Mouse (Mus musculus) C2C12 (cell line): Measurements from ENCODE around the gene Sgpp1. TPM values are rescaled to one million over a fixed set of nuclear protein-coding genes. Genes with fewer than 3 reads are reported as not detected.

Source experiments
- H3K27me3 ChIP-seq: one replicate; pipeline ENCODE4 v1.6.1; 2011; ENCODE audit not compliant: control insufficient read depth, insufficient read depth, insufficient read length
- H3K36me3 ChIP-seq: one replicate; pipeline ENCODE4 v1.6.1; 2011; ENCODE audit not compliant: control insufficient read depth, insufficient read depth
- H3K4me3 ChIP-seq: one replicate; pipeline ENCODE4 v1.5.1; 2011; ENCODE audit warnings: mild to moderate bottlenecking, control low read depth; ENCODE audit not compliant: poor library complexity, insufficient read depth, severe bottlenecking
- H3K79me2 ChIP-seq: one replicate; pipeline ENCODE4 v1.6.1; 2011; ENCODE audit not compliant: control insufficient read depth, insufficient read depth
- H3K79me3 ChIP-seq: one replicate; pipeline ENCODE4 v1.6.1; 2011; ENCODE audit warnings: low read depth, control low read depth
- H3ac ChIP-seq: one replicate; pipeline ENCODE3; 2011; ENCODE audit warnings: low read depth; ENCODE audit not compliant: control insufficient read depth, insufficient read length
- CEBPB ChIP-seq: IDR thresholded peaks from one replicate; pipeline ENCODE4 v1.6.1; 2011; ENCODE audit warnings: low read depth, mild to moderate bottlenecking, control low read depth, moderate library complexity
- CTCF ChIP-seq: IDR thresholded peaks from one replicate; pipeline ENCODE4 v1.5.1; 2011; ENCODE audit not compliant: control insufficient read depth, insufficient read depth, insufficient read length
- FOSL1 ChIP-seq: IDR thresholded peaks from one replicate; pipeline ENCODE4 v1.8.0; 2011; ENCODE audit warnings: mild to moderate bottlenecking, low read length; ENCODE audit not compliant: poor library complexity, insufficient read depth, severe bottlenecking
- MAX ChIP-seq: IDR thresholded peaks from one replicate; pipeline ENCODE4 v1.6.1; 2011; ENCODE audit warnings: mild to moderate bottlenecking, control low read depth
- MYOD1 ChIP-seq: IDR thresholded peaks from one replicate; pipeline ENCODE4 v1.6.1; 2011; ENCODE audit warnings: low read depth; ENCODE audit not compliant: control insufficient read depth, insufficient read length
- MYOG ChIP-seq: IDR thresholded peaks from one replicate; pipeline ENCODE4 v1.6.1; 2011; ENCODE audit not compliant: control insufficient read depth, insufficient read length; ENCODE audit errors: extremely low read depth
- USF1 ChIP-seq: IDR thresholded peaks from one replicate; pipeline ENCODE4 v1.6.1; 2011; ENCODE audit warnings: low read depth, mild to moderate bottlenecking, control low read depth, moderate library complexity
- polyA plus RNA-seq: library from polyadenylated mRNA; unstranded; fragments of >200 nt; fragmentation: generic; extraction: Trizol; gene quantifications from one replicate; pipeline ENCODE4 v1.2.1, GENCODE M21; 2012; ENCODE audit warnings: missing spikeins

The Sgpp1 gene
- polyA plus RNA-seq, 1 experiment: 9.2 TPM

DNA sequence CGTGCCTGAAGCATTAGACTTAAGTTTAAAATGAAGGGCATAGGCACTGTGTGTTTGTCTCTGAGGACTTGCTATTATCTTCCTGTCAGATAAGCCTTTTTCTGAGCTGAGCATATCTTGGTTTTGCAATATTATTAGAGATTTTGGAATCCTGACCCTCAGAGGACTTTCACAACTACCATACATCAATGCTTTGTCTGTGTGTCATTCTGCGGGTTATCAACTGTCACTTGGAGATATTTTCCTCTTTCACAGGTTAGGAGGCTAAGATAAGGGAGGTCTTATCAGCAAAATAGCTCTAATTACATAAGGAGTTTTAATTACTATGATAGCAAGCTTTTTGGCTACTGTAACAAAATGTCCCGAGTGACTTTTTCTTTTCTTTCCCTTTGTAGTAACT is 16.5 kb upstream of the Sgpp1 start:
- Histone ChIP-seq H3K4me3 (no peak overlapping the region), H3K79me2 (no peaks in the 10 kb centered on the region), H3ac (no peak overlapping the region), H3K27me3 (no peaks in the 10 kb centered on the region), H3K79me3 (no peaks in the 10 kb centered on the region), H3K36me3 (no peaks in the 10 kb centered on the region)
- TF ChIP-seq MYOD1: no peak
- TF ChIP-seq CTCF: no peak
- no peak for TF ChIP-seq CEBPB
- no peak for TF ChIP-seq USF1
- TF ChIP-seq MYOG: no peak
- TF ChIP-seq MAX: no peak
- no peak for TF ChIP-seq FOSL1

DNA sequence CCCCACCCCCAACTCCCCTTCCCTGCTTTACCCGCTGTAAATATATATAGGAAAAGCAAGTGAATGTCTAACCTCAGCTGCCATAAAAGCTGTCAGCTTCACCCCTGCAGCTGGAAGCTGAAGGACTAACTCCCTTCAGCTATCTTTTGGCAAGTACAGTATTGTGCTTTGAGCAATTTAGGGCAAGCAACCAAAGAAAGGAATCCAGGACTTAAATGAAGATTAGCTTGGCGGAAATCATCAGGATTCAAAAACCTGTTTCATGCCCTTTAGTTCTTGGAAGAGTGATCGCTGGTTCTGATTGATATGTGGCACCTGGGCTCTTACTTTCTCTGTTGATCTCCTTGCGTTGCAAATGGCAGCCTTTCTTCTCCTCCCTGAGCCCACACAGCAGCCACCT is 13.0 kb upstream of the Sgpp1 start:
- Histone ChIP-seq H3K27me3 (no peaks in the 10 kb centered on the region), H3K79me2 (no peaks in the 10 kb centered on the region), H3K79me3 (no peaks in the 10 kb centered on the region), H3K36me3 (no peaks in the 10 kb centered on the region), H3K4me3 (no peak overlapping the region), H3ac (no peak overlapping the region)
- no peak for TF ChIP-seq FOSL1
- no peak for TF ChIP-seq MAX
- no peak for TF ChIP-seq CTCF
- TF ChIP-seq MYOD1: no peak
- no peak for TF ChIP-seq USF1
- no peak for TF ChIP-seq MYOG
- no peak for TF ChIP-seq CEBPB

DNA sequence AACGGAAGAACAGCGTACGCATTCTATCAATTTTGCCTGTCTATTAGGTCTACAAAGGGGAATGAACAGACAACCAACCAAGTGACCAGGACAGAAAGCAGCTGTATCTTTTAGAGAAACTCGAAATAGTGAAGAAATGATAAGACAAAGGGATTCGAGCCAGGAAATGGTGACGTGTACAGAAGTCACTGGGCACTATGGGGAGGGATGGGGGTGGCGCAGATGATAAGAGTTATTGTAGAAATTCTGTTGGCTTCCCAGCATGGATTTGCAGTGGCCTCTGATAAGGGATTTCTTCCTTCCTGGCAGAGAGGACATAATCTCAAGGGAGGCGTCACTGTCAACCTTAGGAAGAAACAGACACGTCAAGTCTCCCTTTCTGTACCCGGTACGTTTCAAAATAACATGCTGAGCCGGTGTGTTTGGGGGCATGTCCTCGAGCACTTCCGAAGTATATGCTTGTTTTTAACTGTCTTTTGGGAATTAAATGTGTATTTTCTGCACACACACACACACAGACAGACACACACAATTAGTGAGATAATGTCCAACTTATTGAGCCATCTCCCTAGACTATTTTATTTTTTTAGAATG is 10.3 kb upstream of the Sgpp1 start:
- Histone ChIP-seq H3K4me3 (no peak overlapping the region), H3ac (no peak overlapping the region), H3K79me3 (no peaks in the 10 kb centered on the region), H3K79me2 (no peaks in the 10 kb centered on the region), H3K27me3 (no peaks in the 10 kb centered on the region), H3K36me3 (no peaks in the 10 kb centered on the region)
- no peak for TF ChIP-seq USF1
- TF ChIP-seq MYOG: no peak
- no peak for TF ChIP-seq CEBPB
- TF ChIP-seq MAX: no peak
- TF ChIP-seq FOSL1: no peak
- no peak for TF ChIP-seq MYOD1
- no peak for TF ChIP-seq CTCF

DNA sequence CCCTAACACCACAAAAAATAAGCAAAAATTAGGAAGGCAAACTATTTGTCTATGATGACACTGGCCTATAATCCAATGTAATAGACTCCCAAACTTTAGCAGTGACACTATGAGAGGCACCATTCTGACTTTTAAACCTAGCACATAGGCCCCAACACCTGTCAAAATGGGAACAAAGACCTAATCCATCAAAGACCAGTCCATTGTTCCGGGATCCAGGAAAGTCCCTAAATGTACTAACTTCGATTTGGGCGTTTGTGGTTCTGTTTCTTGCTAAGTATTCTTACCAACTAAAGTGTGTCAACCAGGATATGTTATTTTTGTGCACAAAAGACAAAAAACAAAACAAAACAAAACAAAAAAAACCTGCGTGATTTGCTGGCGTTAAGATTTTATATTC is 6.6 kb upstream of the Sgpp1 start:
- no peaks in the 10 kb centered on the region for H3K79me2 ChIP-seq
- H3K36me3 ChIP-seq: no peaks in the 10 kb centered on the region
- H3ac ChIP-seq: no peak overlapping the region
- H3K27me3 ChIP-seq: no peaks in the 10 kb centered on the region
- TF ChIP-seq MYOG (no peak), FOSL1 (no peak), MAX (no peak), CEBPB (no peak), CTCF (no peak), MYOD1 (no peak), USF1 (no peak)
- H3K79me3 ChIP-seq: no peaks in the 10 kb centered on the region
- no peak overlapping the region for H3K4me3 ChIP-seq

DNA sequence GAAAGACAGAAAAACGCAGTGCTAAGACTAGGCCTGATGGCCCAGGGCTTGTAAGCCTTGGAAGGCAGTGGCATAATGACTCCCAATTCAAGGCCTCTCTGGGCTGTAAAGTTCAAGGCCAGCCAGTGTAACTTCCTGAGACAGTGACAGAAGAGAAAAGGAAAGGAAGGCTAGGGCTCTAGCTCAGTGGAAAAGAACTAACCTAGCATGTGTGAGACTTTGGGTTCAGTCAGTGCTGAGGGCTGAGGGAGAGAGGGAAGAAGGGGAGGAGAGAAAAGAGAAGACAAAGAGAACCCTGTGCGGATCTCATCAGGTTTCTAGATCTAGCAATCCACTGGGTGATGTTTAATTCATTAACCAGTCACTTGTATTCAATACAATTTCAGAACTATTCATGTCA is 5.7 kb upstream of the Sgpp1 start:
- Histone ChIP-seq H3K4me3 (no peak overlapping the region), H3K79me3 (no peaks in the 10 kb centered on the region), H3K36me3 (no peaks in the 10 kb centered on the region), H3K79me2 (no peaks in the 10 kb centered on the region), H3K27me3 (no peaks in the 10 kb centered on the region), H3ac (no peak overlapping the region)
- TF ChIP-seq MYOG (no peak), CTCF (no peak), MAX (no peak), MYOD1 (no peak), FOSL1 (no peak), CEBPB (no peak), USF1 (no peak)
